19 mouse cellular contexts compared by ENCODE assay signal in genomic region chr1:158180095-158180494, GRCm38 (mm10).
DNase-seq lines count a peak whose midpoint lies in the region; ATAC-seq and TF ChIP-seq lines count a peak whose summit lies in the region.
"Had no signal": no experiment of that assay in that cellular context is flagged by ENCODE, and none has a peak within 500 bp of the region (broad histone marks: within the 10 kb centered on the region; RNA-seq: fewer than 3 reads in every experiment).

No protein-coding gene starts in this region.

- H3K4me3 ChIP-seq in hindbrain, postnatal 0 days (ENCODE audit: low read length) = no peak overlapping the region
- H3K4me3 ChIP-seq in hindbrain, embryonic 10.5 days = no peak overlapping the region
- no peak overlapping the region for H3K4me3 ChIP-seq in midbrain, embryonic 14.5 days (replicated peaks; ENCODE audit: low read depth, low read length)
- H3K4me3 ChIP-seq in midbrain, embryonic 11.5 days (ENCODE audit: low read depth, low read length) = no peak overlapping the region
- no peak overlapping the region for H3K4me3 ChIP-seq in cortical plate, adult 2 months (ENCODE audit: insufficient read depth, low read length)
- H3K4me3 ChIP-seq: embryonic facial prominence, embryonic 12.5 days; erythroblast, embryonic 14.5 days; intestine, embryonic 15.5 days; neural tube, embryonic 13.5 days had no signal

- H3K4me1 ChIP-seq in hindbrain, postnatal 0 days (ENCODE audit: insufficient read depth, low read length) = no peaks in the 10 kb centered on the region
- H3K4me1 ChIP-seq in hindbrain, embryonic 10.5 days (replicated peaks) = no peaks in the 10 kb centered on the region
- no peaks in the 10 kb centered on the region for H3K4me1 ChIP-seq in midbrain, embryonic 14.5 days (ENCODE audit: control insufficient read depth, insufficient read depth, low read length)
- no peaks in the 10 kb centered on the region for H3K4me1 ChIP-seq in midbrain, embryonic 11.5 days (ENCODE audit: control insufficient read depth, insufficient read depth, low read length)
- H3K4me1 ChIP-seq in cortical plate, adult 2 months (ENCODE audit: control insufficient read depth, insufficient read depth, low read length) = no peaks in the 10 kb centered on the region
- H3K4me1 ChIP-seq: embryonic facial prominence, embryonic 12.5 days; intestine, embryonic 15.5 days; neural tube, embryonic 13.5 days had no signal

- ATAC-seq in hindbrain, postnatal 0 days = no peak
- ATAC-seq in midbrain, embryonic 14.5 days (ENCODE audit: low FRiP score, low TSS enrichment) = no peak
- ATAC-seq in midbrain, embryonic 11.5 days (ENCODE audit: low FRiP score) = no peak
- ATAC-seq: forebrain, embryonic 14.5 days; intestine, embryonic 15.5 days; liver, postnatal 0 days had no signal

- DNase-seq in adrenal gland, postnatal 14 days = peak; percentile 3
- no peak for DNase-seq in adrenal gland, postnatal 36 days
- peak; percentile 35 for DNase-seq in hindbrain, postnatal 0 days (ENCODE audit: low spot score)
- DNase-seq in hindbrain, embryonic 10.5 days (ENCODE audit: low spot score) = no peak
- peak; percentile 33 for DNase-seq in midbrain, embryonic 14.5 days
- DNase-seq in midbrain, embryonic 11.5 days (ENCODE audit: low spot score, missing footprints) = no peak
- no peak for DNase-seq in testis, postnatal 10 days (ENCODE audit: low spot score)
- DNase-seq: liver, postnatal 0 days; right cerebral cortex, postnatal 14 days; spleen, adult 18-20 months; thymus, adult 2 months had no signal

- WGBS in hindbrain, postnatal 0 days = 54% methylated on average over 4 of the region's 4 CpGs
- WGBS in hindbrain, embryonic 10.5 days = 64% methylated on average over 4 of the region's 4 CpGs
- WGBS in midbrain, embryonic 14.5 days = 61% methylated on average over 4 of the region's 4 CpGs
- 72% methylated on average over 4 of the region's 4 CpGs for WGBS in midbrain, embryonic 11.5 days

- H3K4me2 ChIP-seq in hindbrain, postnatal 0 days (ENCODE audit: low read depth, low read length) = no peak overlapping the region
- H3K4me2 ChIP-seq in midbrain, embryonic 14.5 days (ENCODE audit: low read length) = no peak overlapping the region
- no peak overlapping the region for H3K4me2 ChIP-seq in midbrain, embryonic 11.5 days
- H3K4me2 ChIP-seq: embryonic facial prominence, embryonic 12.5 days; heart, embryonic 11.5 days; hindbrain, embryonic 14.5 days; intestine, embryonic 15.5 days; neural tube, embryonic 13.5 days had no signal

- no peaks in the 10 kb centered on the region for H3K36me3 ChIP-seq in hindbrain, postnatal 0 days (ENCODE audit: insufficient read depth, low read length)
- H3K36me3 ChIP-seq in hindbrain, embryonic 10.5 days = no peaks in the 10 kb centered on the region
- H3K36me3 ChIP-seq in midbrain, embryonic 14.5 days (ENCODE audit: control insufficient read depth, insufficient read depth, low read length) = no peaks in the 10 kb centered on the region
- no peaks in the 10 kb centered on the region for H3K36me3 ChIP-seq in midbrain, embryonic 11.5 days (ENCODE audit: control insufficient read depth, insufficient read depth, low read length)
- H3K36me3 ChIP-seq: embryonic facial prominence, embryonic 12.5 days; intestine, embryonic 15.5 days; neural tube, embryonic 13.5 days had no signal

- no peaks in the 10 kb centered on the region for H3K9me3 ChIP-seq in hindbrain, postnatal 0 days (ENCODE audit: low read length)
- no peaks in the 10 kb centered on the region for H3K9me3 ChIP-seq in hindbrain, embryonic 10.5 days
- no peaks in the 10 kb centered on the region for H3K9me3 ChIP-seq in midbrain, embryonic 14.5 days (ENCODE audit: control insufficient read depth, low read length)
- H3K9me3 ChIP-seq in midbrain, embryonic 11.5 days (ENCODE audit: control insufficient read depth, low read length) = no peaks in the 10 kb centered on the region
- H3K9me3 ChIP-seq: embryonic facial prominence, embryonic 12.5 days; intestine, embryonic 15.5 days; neural tube, embryonic 13.5 days had no signal

- no peaks in the 10 kb centered on the region for H3K27me3 ChIP-seq in hindbrain, postnatal 0 days (ENCODE audit: insufficient read depth, low read length)
- no peaks in the 10 kb centered on the region for H3K27me3 ChIP-seq in hindbrain, embryonic 10.5 days (ENCODE audit: insufficient read depth, poor library complexity, severe bottlenecking)
- no peaks in the 10 kb centered on the region for H3K27me3 ChIP-seq in midbrain, embryonic 14.5 days (ENCODE audit: control insufficient read depth, insufficient read depth, low read length)
- no peaks in the 10 kb centered on the region for H3K27me3 ChIP-seq in midbrain, embryonic 11.5 days (ENCODE audit: control insufficient read depth, insufficient read depth, low read length)
- H3K27me3 ChIP-seq: embryonic facial prominence, embryonic 12.5 days; intestine, embryonic 15.5 days; neural tube, embryonic 13.5 days had no signal

- peak; percentile 41 for TF ChIP-seq CTCF in hindbrain, postnatal 0 days (IDR thresholded peaks at IDR 0.05; ENCODE audit: low read depth)
- 0 out of 2 replicates have a peak, but pooled peaks have one; percentile 2 for TF ChIP-seq CTCF in cortical plate, adult 2 months (IDR thresholded peaks at IDR 0.05; ENCODE audit: extremely low read depth, insufficient read depth, low read length)

- TF ChIP-seq POLR2A in cortical plate, adult 2 months (IDR thresholded peaks at IDR 0.05; ENCODE audit: extremely low read depth, insufficient read depth, low read length) = no peak

- H3K9ac ChIP-seq in hindbrain, postnatal 0 days (replicated peaks; ENCODE audit: low read length) = no peak overlapping the region
- H3K9ac ChIP-seq in midbrain, embryonic 14.5 days (replicated peaks; ENCODE audit: low read length) = no peak overlapping the region
- no peak overlapping the region for H3K9ac ChIP-seq in midbrain, embryonic 11.5 days (ENCODE audit: low read length)
- H3K9ac ChIP-seq: embryonic facial prominence, embryonic 12.5 days; hindbrain, embryonic 14.5 days; intestine, embryonic 15.5 days; liver, postnatal 0 days; neural tube, embryonic 13.5 days had no signal

- H3K27ac ChIP-seq in hindbrain, postnatal 0 days = no peak overlapping the region
- H3K27ac ChIP-seq in hindbrain, embryonic 10.5 days = no peak overlapping the region
- no peak overlapping the region for H3K27ac ChIP-seq in midbrain, embryonic 14.5 days (replicated peaks; ENCODE audit: low read depth, low read length)
- H3K27ac ChIP-seq in midbrain, embryonic 11.5 days (ENCODE audit: low read depth, low read length) = no peak overlapping the region
- H3K27ac ChIP-seq in cortical plate, adult 2 months (ENCODE audit: insufficient read depth, low read length) = no peak overlapping the region
- H3K27ac ChIP-seq: embryonic facial prominence, embryonic 12.5 days; hindbrain, embryonic 14.5 days; intestine, embryonic 15.5 days; neural tube, embryonic 13.5 days had no signal

Comparison
In these comparisons a context has a peak if more than half of its experiments do, and no peak if none do; other contexts are left out.
1. DNase-seq: peak in adrenal gland, postnatal 14 days (single experiment), hindbrain, postnatal 0 days (single experiment) and midbrain, embryonic 14.5 days (single experiment); none in adrenal gland, postnatal 36 days (0 of 2), hindbrain, embryonic 10.5 days (single experiment), midbrain, embryonic 11.5 days (single experiment) and testis, postnatal 10 days (single experiment).